Mouse (Mus musculus): ENCODE results near the gene Nr5a2.

Gene Nr5a2

DNA sequence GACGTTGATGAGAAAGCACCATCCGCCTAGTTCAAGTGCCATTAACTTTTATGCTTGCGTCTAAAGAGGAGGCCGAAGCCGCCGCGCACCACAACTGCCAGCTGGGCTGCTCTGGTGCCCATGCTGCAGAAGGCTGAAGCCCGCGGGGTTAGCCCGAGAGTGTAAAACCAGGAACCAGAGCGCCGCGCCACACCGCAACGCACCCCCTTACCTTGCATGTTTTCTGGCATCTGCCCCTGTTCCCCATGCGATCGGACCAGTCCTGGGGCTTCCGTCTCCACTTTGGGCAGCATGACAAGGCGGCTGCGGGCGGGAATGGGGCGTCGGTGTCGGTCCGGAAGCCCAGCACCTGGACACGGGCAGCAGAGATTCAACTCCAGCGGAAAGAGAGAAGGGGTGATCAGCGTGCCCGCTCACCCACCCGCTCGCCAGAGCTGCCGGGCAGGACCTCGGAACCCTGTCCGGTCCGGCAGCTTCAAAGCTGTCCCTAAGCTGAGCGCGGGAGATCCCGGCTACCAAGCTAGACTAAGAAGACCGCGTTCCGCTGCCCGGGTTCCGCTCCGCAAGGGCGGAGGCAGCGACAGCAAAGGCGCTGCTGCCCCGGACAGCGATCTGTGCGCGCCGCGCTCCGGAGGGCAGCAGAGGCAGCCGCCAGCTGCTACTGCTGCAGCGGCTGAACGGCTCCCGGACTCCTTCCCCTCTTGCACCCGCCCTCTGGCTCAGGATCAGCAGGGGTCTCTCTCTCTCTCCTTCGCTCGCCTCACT lies 11.6 kb downstream of the Nr5a2 start:
- DNase-seq (ENCODE audit: low spot score in 2 of 2) = peak in 1 of 2 experiments; percentile 20

DNA sequence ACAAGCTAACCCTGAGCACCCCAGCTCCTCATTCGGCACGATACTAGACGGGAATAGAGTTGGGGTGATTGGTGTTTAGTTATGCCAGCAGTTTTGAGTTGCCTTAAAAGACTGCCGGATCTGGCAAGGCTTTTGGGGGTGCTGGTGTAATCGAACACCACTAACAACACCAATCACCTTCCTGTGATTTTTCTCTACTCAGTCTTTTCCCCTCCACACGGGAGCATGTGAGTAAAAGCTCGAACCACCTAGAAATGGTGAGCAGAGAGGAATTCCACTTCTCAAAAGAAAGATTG lies 12.2 kb downstream of the Nr5a2 start:
- DNase-seq (ENCODE audit: low spot score in 2 of 2) = no peak

DNA sequence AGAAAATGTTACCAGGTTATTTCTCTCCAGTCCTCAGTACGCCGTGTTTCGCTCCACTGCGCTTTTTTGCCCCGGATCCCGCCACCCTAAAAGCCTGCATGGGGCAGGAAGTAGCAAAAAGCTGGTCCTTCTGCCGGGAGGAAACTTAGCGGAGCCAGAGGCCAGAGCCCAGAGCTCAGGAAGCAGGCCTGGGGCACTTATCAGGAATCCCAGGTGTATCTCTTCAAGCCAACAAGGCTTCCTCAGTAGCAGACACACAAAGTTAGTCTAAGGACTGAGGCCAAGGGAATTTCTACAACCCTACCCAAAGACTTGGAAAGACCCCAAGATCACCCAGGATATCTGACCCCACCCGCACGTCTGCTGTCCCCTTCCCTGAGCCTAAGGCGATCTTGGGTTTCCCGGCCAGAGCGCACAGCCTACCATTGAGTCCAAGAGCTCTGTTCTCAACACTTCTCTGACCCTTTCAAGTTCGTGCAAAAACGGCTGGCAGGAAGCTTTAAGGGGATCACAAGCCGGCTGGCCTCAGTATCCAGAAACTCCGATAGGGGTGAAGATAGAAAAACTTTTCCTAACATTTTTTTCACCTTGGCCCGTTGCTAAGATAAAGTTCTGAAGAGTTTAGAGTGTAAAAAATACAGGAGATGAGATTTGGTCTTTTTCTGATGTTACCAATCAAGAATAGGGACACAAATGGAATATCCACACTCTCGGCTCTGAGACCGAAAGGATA lies 12.7 kb downstream of the Nr5a2 start:
- DNase-seq (ENCODE audit: low spot score in 2 of 2) = no peak

DNA sequence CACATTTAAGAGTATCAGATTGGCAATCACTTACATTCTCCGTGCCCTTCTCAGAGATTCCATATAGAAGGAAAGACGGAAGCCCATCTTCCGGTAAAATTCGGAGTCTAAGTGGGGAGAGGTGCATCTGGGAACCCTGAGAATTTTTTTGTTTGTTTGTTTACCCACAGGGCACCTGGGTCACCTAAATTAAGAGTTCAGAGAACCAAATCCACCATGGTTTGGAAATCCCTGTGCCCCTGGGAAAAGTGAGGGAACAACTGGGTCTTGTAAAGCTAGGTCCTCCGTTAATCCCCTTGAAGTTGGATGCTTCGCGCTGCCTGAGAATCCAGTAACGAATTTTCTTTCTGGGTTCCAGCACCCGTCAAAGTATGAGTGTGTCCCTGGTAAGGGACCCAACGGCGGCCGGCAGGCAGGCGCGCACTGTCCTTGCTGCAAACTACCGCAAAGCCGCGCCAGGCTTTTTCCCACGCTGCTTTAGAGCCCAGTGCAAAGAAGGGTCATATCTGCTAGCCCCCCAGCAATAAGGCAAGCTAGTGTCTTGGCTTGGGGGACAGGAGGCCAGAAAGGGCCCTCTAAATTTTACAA lies 13.3 kb downstream of the Nr5a2 start:
- no peak for DNase-seq (ENCODE audit: low spot score in 2 of 2)

DNA sequence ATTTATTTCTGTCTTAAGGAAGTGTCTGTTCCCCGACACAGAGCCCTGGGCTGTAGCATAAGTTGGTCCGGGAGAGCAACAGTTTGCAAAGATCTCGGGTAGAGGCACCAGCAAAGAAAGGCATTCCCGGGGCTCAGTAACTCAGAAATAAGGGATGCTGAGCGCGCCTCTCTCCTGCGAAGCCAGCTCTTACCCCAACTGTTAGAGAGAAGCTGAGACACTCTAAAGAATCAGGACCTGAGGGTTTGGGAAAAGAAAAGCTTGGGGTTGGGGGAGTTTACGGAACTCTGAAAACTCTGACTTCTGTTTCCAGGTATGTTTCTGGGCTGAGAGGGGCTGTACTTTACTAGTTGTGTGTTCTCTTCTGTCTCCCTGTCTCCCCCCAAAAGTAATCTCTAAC lies 13.8 kb downstream of the Nr5a2 start:
- no peak for DNase-seq (ENCODE audit: low spot score in 2 of 2)

DNA sequence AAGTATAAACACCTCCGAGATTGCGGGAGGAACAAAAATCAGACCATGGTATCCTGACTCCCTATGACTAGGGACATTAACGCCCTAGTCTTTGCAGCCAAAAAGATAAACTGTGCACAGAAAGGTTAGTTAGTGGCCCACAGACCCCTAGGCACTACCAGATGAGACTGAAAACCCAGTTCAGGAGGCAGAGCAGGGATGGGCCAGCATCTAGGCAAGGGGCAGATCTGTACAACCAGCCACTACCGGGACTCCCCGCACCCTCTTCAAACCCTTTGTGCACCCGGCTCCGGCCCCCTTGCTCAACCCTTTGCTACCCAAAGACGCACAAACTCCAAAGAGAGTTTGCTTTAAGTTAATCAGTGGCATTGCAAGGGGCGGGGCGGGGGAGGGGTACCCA lies 14.4 kb downstream of the Nr5a2 start:
- no peak for DNase-seq (ENCODE audit: low spot score in 2 of 2)

DNA sequence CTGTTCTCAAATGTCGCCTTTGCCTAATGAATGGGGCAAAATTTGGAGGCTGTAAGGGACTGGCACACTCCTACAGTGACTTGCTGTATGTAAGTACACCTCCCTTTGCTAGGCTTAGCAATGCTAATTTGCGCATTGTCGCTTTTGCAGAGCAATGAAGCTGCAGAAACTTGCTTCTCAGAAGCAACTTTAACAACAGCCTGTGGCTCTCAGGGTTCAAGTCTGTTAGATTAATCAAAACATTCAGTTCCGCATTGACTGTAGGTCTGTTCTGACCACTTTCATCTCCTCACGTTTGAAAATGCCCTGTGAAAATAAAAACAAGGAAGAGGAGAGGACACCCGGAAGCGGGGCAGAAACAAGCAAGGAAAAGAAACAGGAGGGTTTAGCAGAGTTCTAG lies 14.8 kb downstream of the Nr5a2 start:
- no peak for DNase-seq (ENCODE audit: low spot score in 2 of 2)

DNA sequence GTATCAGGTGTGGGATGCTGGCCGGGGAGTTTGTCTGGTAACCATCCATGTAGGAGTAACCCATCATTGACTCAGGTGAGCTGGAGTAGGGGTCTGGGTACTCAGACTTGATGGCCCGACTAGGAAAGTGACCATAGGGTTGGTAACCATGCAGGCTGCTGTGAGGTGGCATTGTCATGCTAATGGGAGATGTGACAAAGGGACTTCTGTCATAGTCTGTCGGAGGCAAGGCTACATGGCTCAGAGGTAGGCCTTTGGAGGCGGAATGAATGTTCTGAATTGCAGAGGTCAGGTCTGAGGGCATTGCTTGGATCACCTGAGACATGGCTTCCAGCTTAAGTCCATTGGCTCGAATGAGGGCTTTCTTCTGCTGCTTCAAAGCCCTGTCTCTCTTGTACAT lies 19.6 kb downstream of the Nr5a2 start:
- DNase-seq (ENCODE audit: low spot score in 2 of 2) = no peak

DNA sequence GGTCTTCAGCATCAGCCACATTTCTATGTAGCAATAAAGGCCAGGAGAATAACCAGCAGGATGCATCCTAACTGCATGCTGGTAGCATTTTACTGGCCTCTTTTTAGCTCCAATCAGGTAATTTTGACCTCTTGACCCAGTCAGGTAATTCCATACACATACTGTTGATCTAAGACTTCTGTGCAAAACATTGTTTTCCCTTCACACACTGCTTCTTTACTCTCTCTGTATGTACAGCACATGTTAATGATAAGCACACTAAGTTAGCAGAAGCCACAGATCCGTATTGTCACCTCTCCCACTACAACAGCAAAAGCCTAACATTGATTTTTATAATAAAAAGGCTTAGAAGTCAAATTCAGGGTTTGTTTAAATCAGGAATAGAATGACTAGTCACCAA lies 21.0 kb downstream of the Nr5a2 start:
- no peak for DNase-seq (ENCODE audit: low spot score in 2 of 2)

DNA sequence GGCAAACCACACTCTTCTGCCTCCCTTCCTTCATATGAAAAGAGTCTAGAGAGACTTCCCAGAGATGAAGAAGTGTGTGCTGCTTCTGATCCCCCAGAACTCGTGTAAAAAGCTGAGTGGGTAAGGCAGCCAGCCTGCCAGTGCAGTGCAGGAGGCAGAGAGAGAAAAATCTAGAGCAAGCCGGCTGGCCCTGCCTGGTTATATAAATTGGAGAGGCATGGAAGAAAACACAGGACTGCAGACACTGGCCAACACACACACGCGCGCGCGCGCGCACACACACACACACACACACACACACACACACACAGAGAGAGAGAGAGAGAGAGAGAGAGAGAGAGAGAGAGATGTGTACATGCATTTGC lies 24.3 kb downstream of the Nr5a2 start:
- no peak for DNase-seq (ENCODE audit: low spot score in 2 of 2)

DNA sequence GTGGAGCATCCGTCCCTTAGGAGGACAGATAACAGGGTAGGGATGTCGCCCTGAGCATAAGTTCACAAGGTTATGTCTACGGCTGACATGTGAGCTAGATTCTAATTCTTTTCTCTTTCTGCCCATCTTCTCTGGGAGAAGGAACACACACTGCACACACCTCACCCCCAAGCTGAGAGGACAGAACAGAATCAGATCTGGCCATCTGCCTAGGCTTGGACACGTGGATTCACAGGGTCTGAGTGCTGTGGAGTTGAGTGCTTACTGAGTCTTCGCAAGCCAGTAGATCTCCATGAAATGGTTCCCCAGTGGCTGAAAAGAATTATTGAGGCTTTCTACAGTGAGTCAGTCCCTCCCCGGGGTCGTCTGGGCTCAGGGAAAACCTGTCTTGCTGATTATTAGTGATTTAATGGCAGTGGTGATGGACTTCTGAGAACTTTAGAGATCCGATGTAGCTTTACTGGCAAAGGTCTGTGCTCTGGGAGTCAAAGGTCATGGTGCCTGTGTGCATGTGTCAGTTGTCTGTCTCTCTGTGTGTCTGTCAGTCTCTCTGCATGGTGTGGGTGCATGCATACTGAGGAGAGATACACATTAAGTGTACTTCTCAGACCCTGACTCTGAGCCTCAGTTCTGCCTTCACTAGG lies 24.8 kb downstream of the Nr5a2 start:
- no peak for DNase-seq (ENCODE audit: low spot score in 2 of 2)

DNA sequence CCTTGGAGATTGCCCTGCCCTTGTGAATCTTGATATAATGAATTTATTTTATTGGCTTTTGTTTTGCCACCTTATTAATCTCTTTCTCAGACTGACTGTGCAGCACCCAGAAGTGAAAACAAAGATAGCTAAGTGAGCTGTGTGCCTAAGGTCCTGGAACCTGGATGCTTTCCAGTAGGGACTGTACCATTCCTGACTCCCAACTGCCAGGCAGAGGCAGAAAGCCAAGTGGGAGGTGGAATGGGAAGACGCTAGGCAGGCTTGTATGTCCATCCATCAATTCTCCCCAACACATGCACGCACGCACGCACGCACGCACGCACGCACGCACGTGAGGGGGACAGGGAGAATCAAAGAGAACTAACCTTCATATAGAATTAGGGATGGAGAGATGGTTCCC lies 26.2 kb downstream of the Nr5a2 start:
- DNase-seq (ENCODE audit: low spot score in 2 of 2) = no peak

DNA sequence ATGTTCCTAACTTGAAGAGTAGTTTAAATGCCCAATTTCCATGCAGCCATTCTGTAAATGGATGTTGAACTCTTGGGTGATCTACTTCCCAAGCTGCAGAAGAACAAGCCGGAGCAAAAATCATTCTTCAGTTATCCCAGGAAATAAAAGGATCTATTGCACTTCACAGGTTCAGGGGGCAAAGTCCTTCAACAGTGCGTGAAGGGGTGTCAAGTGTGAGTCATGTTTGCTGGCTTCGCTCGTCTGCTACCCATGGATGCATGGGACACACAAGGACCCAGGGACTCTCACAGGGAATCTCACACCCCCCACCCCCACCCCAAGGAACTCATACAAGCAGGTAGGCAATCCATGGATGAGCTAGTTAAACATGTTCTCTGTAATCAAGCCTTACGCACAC lies 29.2 kb downstream of the Nr5a2 start:
- DNase-seq (ENCODE audit: low spot score in 2 of 2) = no peak

DNA sequence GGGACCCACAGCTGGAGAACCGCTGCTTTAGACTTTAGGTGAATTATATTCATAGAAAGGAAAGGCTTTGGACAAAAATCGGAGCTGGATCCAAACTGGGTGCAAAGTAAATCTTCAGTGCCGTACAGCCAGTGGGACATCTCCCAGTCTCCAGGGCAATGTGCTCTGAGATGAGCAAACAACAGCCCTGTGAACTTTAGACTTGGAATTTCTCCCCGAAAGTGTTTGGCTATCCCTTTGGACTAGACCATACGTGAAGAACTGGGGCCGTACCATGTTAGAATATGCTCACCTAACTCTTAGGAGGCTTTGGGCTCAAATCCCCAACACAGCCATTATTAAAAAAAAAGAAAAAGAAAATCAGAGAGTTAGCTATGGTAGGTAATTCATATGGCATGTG lies 30.5 kb downstream of the Nr5a2 start:
- no peak for DNase-seq (ENCODE audit: low spot score in 2 of 2)

DNA sequence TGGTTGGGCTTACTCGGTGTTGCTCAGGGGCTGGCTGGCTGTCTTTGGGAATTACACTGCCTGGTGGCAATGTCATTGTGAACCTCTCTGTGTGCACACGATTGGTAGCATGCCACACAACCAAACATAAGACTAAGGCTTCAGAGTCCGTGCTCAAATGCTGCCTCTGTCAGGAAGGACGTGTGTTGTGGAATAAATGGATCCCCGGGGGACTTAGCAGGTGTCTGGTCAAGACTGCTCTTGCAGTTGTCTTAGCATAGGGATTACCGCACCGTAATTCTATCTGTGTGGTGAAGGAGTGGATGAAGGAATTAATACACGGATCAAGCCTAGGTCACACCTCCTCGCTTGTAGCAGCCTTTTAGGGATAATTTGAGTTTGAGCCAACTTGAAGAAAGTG lies 32.8 kb downstream of the Nr5a2 start:
- no peak for DNase-seq (ENCODE audit: low spot score in 2 of 2)

DNA sequence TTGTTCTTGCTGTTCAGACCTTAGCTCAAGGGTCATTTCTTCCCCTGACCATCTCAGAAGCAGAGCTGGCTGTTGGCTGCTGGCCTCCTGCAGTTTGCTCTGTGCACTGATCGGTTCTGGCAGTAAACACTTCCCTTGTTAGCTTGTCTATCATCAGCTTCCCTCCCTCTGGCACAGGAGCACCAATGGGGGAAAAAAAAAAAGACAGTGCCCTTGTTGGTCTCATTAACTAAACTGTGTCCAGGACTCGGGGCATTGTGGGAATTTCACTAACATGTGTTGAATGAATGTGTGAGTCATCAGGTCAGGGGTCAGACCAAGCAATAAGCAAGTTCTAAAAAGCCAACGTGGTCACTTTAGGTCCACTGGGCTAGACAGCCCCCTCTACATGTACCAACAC lies 34.2 kb downstream of the Nr5a2 start:
- no peak for DNase-seq (ENCODE audit: low spot score in 2 of 2)

DNA sequence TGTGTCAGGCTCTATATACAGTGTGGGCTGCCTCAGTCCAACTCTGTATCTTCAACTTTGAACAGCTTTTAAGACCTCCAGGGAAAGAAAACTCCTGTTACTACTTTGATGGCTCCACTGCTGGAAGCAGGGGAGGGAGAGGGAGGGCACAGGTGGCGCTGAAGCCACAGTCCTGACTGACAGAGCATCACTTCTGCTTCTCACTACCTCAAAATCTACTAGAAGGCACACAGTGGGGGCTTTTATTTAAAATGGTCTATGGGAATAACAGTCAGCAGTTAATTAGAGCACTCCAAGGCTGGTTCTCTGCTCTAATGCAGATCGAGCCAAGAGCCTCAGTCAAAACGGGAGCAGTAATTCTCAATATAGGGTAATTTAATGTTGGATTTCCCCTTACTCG lies 40.2 kb downstream of the Nr5a2 start:
- no peak for DNase-seq (ENCODE audit: low spot score in 2 of 2)

DNA sequence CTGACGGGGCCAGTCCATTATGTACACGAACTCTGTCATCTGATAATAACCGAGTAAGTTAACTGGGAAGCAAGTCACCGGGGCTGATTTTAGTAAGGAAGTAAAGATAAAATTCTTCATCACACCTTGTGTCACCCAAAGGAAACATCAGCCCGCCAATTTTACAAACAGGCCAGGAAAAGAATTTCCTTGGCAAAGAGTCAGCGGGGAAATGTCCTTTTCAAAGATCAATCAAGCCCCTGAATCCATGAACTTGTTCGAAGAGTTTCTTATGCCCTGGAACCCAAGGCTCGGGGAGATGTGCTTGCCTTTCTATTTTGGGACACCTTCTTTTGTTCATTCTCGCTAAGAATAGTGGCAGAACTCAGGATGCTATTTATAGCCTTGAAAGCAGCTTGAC lies 41.5 kb downstream of the Nr5a2 start:
- DNase-seq (ENCODE audit: low spot score in 2 of 2) = no peak

DNA sequence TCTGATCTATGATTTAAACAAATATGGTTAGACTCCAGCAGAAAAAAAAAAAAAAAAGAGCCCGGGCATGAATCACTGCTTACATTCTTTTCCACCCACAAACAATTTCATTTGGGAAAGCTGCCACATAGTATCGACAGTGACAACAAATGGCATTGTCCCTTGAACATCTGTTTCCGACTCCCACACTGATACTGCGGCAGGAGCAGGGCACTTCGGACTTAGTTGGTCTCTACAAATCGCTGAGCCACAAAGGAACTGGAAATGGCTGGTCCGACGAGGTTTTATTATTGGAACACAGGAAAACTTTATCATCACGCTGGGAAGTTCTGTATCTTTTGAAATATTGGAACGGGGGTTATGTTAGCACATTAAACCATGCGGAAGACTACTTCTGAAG lies 44.8 kb downstream of the Nr5a2 start:
- DNase-seq (ENCODE audit: low spot score in 2 of 2) = no peak

DNA sequence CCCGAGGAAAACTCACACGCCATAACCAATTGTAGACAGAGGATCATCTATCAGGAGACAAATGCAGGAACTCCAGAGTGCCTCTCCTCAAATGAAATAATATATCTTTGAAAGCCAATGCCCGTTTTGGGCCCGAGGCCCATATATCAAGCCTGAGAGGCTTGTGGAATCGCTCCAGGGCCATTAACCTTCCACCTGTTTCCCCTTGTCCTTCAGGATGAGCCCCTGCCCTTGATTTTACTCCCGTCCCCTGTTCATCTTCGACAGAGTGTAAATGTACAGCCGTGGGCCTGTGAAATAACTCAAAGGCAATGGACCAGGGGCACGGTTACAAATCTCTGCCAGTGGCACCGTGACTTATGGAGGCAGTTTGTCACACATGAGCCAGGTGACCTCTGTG lies 48.3 kb downstream of the Nr5a2 start:
- no peak for DNase-seq (ENCODE audit: low spot score in 2 of 2)

DNA sequence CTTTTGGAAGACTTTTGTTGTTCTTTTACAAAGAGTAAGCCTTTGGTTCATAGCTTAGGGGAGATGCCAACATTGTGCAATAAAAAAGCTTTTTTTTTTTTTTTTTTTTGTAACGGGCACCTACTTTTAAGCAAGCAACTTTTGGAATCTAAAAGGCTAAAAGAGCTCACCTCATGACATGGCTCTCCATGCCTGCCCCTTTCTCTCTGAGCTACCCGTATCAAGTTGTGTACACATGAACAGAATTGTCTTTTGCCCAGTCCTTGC lies 48.7 kb downstream of the Nr5a2 start:
- no peak for DNase-seq (ENCODE audit: low spot score in 2 of 2)

DNA sequence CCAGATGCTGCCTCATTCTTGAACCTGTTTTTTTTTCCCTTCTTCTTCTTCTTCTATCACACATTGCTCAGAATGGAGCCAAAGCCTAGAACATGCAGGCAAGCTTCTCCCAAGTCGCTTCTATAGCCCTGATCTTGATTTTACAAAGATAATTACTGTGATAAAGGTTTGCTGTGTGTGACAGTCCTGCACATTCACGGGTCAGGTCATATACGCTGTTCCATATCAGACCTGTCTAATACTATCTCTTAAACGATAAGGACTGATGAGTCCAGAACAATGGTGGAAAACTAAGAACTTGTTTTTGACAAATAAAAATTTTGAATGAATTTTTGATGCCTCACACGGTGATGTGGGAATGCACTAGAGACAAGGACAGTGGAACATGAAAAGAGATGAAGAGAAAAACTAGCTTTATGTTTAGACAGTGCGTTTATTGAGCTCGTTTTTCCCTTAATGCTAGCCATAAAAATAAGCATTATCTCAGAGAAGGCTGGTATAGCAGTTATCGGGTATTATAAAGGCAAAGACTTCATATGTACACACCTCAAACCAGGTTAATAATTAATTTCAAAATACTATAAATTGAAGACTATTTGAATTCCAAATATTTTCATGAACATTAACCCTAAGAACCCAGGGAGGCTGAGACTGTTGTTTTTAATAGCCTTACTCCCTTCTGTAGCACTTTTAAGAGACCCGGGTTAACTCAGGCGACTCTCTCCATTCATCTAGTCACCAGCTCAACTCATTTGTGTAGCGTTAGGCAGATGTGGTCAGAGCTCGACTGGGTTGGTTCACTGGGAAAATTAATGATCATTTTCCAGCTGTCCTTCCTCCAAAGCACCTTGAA lies 49.3 kb downstream of the Nr5a2 start:
- no peak for DNase-seq (ENCODE audit: low spot score in 2 of 2)
